Mouse (Mus musculus): Measurements from ENCODE around the gene Smok3a. TPM values are rescaled to one million over a fixed set of nuclear protein-coding genes. Genes with fewer than 3 reads are reported as not detected.

The Smok3a gene
- polyA plus RNA-seq, 1 experiment from 2014 or later, result not detected

DNA sequence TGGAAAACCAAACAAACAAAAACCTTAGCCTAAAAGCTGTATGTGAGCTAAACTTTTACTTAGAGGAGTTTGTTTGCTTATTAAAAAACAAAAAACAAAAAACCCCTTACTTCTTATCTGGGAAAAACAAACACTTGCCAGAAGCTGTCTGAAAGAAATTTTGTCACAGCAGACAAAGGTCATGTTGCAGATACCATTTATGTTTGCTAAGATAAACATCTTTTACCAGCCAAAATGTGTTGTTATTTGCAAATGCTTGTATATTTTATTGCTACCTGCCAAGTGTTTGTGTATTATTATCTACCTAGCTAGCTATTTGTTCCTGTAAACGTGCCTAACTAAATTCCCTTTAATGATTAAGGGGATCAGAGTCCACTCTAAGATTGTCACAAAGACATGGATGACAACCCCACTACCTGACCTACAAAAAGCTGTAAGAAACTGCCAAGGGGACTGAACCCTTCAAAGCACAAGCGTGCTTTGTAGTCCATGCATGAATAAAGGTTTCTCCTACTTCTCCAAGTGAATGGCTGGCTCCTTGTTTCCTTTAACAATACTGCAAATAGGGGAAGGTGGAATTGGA lies 62.3 kb downstream of the Smok3a start:
- no peak overlapping the region for H3K4me3 ChIP-seq (replicated peaks; ENCODE audit: low read length)
- no peak overlapping the region for H3K4me2 ChIP-seq (ENCODE audit: low read length)
- H3K36me3 ChIP-seq (ENCODE audit: control insufficient read depth, insufficient read depth), result no peaks in the 10 kb centered on the region
- H3K9me3 ChIP-seq (ENCODE audit: control insufficient read depth, low read length), result no peaks in the 10 kb centered on the region
- no peak for ATAC-seq
- no peak overlapping the region for H3K27ac ChIP-seq (ENCODE audit: low read length)
- H3K4me1 ChIP-seq (replicated peaks; ENCODE audit: control insufficient read depth, insufficient read depth, low read length), result peaks cover 17% of the 10 kb centered on the region
- WGBS, result 68% methylated on average over 2 of the region's 2 CpGs
- no peak overlapping the region for H3K9ac ChIP-seq (replicated peaks; ENCODE audit: low read depth, low read length)
- H3K27me3 ChIP-seq (replicated peaks; ENCODE audit: control insufficient read depth, insufficient read depth, low read length), result no peaks in the 10 kb centered on the region

DNA sequence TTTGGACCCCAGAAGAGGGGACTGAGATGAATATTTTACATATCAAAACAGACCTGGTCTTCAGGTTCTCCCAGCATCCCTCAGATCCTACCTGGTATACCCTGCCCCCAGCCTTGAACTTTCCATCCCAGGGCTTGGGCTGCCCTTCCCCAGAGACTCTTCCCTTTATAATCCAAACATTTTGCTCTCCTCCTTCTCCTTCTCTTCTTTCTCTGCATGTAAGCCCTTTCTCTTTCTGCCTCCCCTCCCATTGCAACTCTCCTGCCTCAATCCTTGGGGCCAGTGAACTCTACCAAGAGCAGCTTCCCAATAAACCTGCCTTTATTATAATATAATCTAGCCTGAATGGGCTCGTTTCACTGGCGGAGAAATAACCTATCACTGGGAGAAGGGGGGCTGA lies 62.9 kb downstream of the Smok3a start:
- H3K27me3 ChIP-seq (replicated peaks; ENCODE audit: control insufficient read depth, insufficient read depth, low read length), result no peaks in the 10 kb centered on the region
- H3K9ac ChIP-seq (replicated peaks; ENCODE audit: low read depth, low read length), result no peak overlapping the region
- H3K36me3 ChIP-seq (ENCODE audit: control insufficient read depth, insufficient read depth), result no peaks in the 10 kb centered on the region
- H3K9me3 ChIP-seq (ENCODE audit: control insufficient read depth, low read length), result no peaks in the 10 kb centered on the region
- WGBS, result 91% methylated on average over 2 of the region's 2 CpGs
- no peak overlapping the region for H3K4me2 ChIP-seq (ENCODE audit: low read length)
- peaks cover 21% of the 10 kb centered on the region for H3K4me1 ChIP-seq (replicated peaks; ENCODE audit: control insufficient read depth, insufficient read depth, low read length)
- H3K27ac ChIP-seq (ENCODE audit: low read length), result no peak overlapping the region
- no peak for ATAC-seq
- no peak overlapping the region for H3K4me3 ChIP-seq (replicated peaks; ENCODE audit: low read length)

Other genes with a start within 250 kb of the Smok3a start
- gene Ppp1r35, start 242.4 kb upstream of the Smok3a start, polyA plus RNA-seq (2015; fragmentation: Nextera tagmentation; extraction: Ambion mirVana), result 28.7 and 34.4 TPM in 2 replicates
- gene Mepce, start 233.6 kb upstream of the Smok3a start, polyA plus RNA-seq (2015; fragmentation: Nextera tagmentation; extraction: Ambion mirVana), result 10.2 and 11.9 TPM in 2 replicates
- 11.1 and 11.2 TPM in 2 replicates for gene Zcwpw1, start 233.5 kb upstream of the Smok3a start, polyA plus RNA-seq (2015; fragmentation: Nextera tagmentation; extraction: Ambion mirVana)
- not detected in 2 replicates for gene Pilra, start 185.0 kb upstream of the Smok3a start, polyA plus RNA-seq (2015; fragmentation: Nextera tagmentation; extraction: Ambion mirVana)
- not detected in 2 replicates for gene Pilrb1, start 163.2 kb upstream of the Smok3a start, polyA plus RNA-seq (2015; fragmentation: Nextera tagmentation; extraction: Ambion mirVana)
- not detected in 2 replicates for gene Pilrb2, start 149.4 kb upstream of the Smok3a start, polyA plus RNA-seq (2015; fragmentation: Nextera tagmentation; extraction: Ambion mirVana)
- gene Cyp3a13, start 99.6 kb upstream of the Smok3a start, polyA plus RNA-seq (2015; fragmentation: Nextera tagmentation; extraction: Ambion mirVana), result not detected in 2 replicates
- gene Gjc3, start 58.2 kb upstream of the Smok3a start, polyA plus RNA-seq (2015; fragmentation: Nextera tagmentation; extraction: Ambion mirVana), result 0.06 and 0.33 TPM in 2 replicates
- not detected in 2 replicates for gene Azgp1, start 39.7 kb upstream of the Smok3a start, polyA plus RNA-seq (2015; fragmentation: Nextera tagmentation; extraction: Ambion mirVana)
- gene Smok3b, start 168 bp downstream of the Smok3a start, polyA plus RNA-seq (2015; fragmentation: Nextera tagmentation; extraction: Ambion mirVana), result not detected in 2 replicates
- not detected in 2 replicates for gene Smok3c, start 31.9 kb downstream of the Smok3a start, polyA plus RNA-seq (2015; fragmentation: Nextera tagmentation; extraction: Ambion mirVana)
- 31.2 and 34.2 TPM in 2 replicates for gene Zkscan1, start 63.8 kb downstream of the Smok3a start, polyA plus RNA-seq (2015; fragmentation: Nextera tagmentation; extraction: Ambion mirVana)
- 117 and 118 TPM in 2 replicates for gene Zscan21, start 95.6 kb downstream of the Smok3a start, polyA plus RNA-seq (2015; fragmentation: Nextera tagmentation; extraction: Ambion mirVana)
- 39.4 and 43.9 TPM in 2 replicates for gene Zfp113, start 134.5 kb downstream of the Smok3a start, polyA plus RNA-seq (2015; fragmentation: Nextera tagmentation; extraction: Ambion mirVana)
- gene Cops6, start 139.8 kb downstream of the Smok3a start, polyA plus RNA-seq (2015; fragmentation: Nextera tagmentation; extraction: Ambion mirVana), result 281 and 305 TPM in 2 replicates
- gene Ap4m1, start 150.7 kb downstream of the Smok3a start, polyA plus RNA-seq (2015; fragmentation: Nextera tagmentation; extraction: Ambion mirVana), result 27.8 and 31.9 TPM in 2 replicates
- gene Mcm7, start 151.2 kb downstream of the Smok3a start, polyA plus RNA-seq (2015; fragmentation: Nextera tagmentation; extraction: Ambion mirVana), result 173 and 191 TPM in 2 replicates
- 83.2 and 87.6 TPM in 2 replicates for gene Taf6, start 166.2 kb downstream of the Smok3a start, polyA plus RNA-seq (2015; fragmentation: Nextera tagmentation; extraction: Ambion mirVana)
- gene Cnpy4, start 166.2 kb downstream of the Smok3a start, polyA plus RNA-seq (2015; fragmentation: Nextera tagmentation; extraction: Ambion mirVana), result 39.8 and 40.8 TPM in 2 replicates
- 12.9 and 13.2 TPM in 2 replicates for gene Mblac1, start 173.1 kb downstream of the Smok3a start, polyA plus RNA-seq (2015; fragmentation: Nextera tagmentation; extraction: Ambion mirVana)
- gene Nxpe5, start 204.6 kb downstream of the Smok3a start, polyA plus RNA-seq (2015; fragmentation: Nextera tagmentation; extraction: Ambion mirVana), result not detected in 2 replicates
- 71.3 and 87.4 TPM in 2 replicates for gene Lamtor4, start 234.2 kb downstream of the Smok3a start, polyA plus RNA-seq (2015; fragmentation: Nextera tagmentation; extraction: Ambion mirVana)
- gene BC037034, start 242.8 kb downstream of the Smok3a start, polyA plus RNA-seq (2015; fragmentation: Nextera tagmentation; extraction: Ambion mirVana), result 11.1 and 14.0 TPM in 2 replicates

All from forebrain, embryonic 16.5 days (tissue).